Mouse (Mus musculus) midbrain, embryonic 14.5 days (tissue): ENCODE measurements around the gene Gtpbp1. TPM values are rescaled to one million over a fixed set of nuclear protein-coding genes. Genes with fewer than 3 reads are reported as not detected.
A peak's percentile ranks its signal among the peaks of the same experiment; 100 is the strongest.

Experiments used
- ATAC-seq: fragments of 200-750 bp; cut with Nextera tagmentation; 2 replicates; pipeline ENCODE4 v1.8.0; 2017; ENCODE audit warnings: moderate number of reproducible peaks, moderate library complexity; ENCODE audit not compliant: low FRiP score, low TSS enrichment
- DNase-seq: peaks from one replicate; pipeline ENCODE4 v3.0.0-alpha.2; 2015
- H3K27ac ChIP-seq: fragments of 300-500 bp; sonication (generic); replicated peaks from 2 replicates; pipeline ENCODE4 v1.5.1; 2014; ENCODE audit warnings: mild to moderate bottlenecking, low read depth, low read length, moderate library complexity
- H3K27me3 ChIP-seq: fragments of 300-500 bp; sonication (generic); 2 replicates; pipeline ENCODE4 v1.6.1; 2014; ENCODE audit warnings: low read length, control low read depth, mixed read lengths; ENCODE audit not compliant: control insufficient read depth, insufficient read depth
- H3K36me3 ChIP-seq: fragments of 300-500 bp; sonication (generic); 2 replicates; pipeline ENCODE4 v1.6.1; 2014; ENCODE audit warnings: low read length, control low read depth; ENCODE audit not compliant: control insufficient read depth, insufficient read depth
- H3K4me1 ChIP-seq: fragments of 300-500 bp; sonication (generic); 2 replicates; pipeline ENCODE4 v1.6.1; 2014; ENCODE audit warnings: mild to moderate bottlenecking, antibody characterized with exemption, low read length, control low read depth; ENCODE audit not compliant: control insufficient read depth, insufficient read depth
- H3K4me2 ChIP-seq: fragments of 300-500 bp; sonication (generic); 2 replicates; pipeline ENCODE4 v1.6.1; 2014; ENCODE audit warnings: mild to moderate bottlenecking, low read length, moderate library complexity
- H3K4me3 ChIP-seq: fragments of 300-500 bp; sonication (generic); replicated peaks from 2 replicates; pipeline ENCODE4 v1.5.1; 2014; ENCODE audit warnings: low read depth, low read length
- H3K9ac ChIP-seq: fragments of 300-500 bp; sonication (generic); replicated peaks from 2 replicates; pipeline ENCODE4 v1.6.1; 2014; ENCODE audit warnings: mild to moderate bottlenecking, low read length, moderate library complexity
- H3K9me3 ChIP-seq: fragments of 300-500 bp; sonication (generic); 2 replicates; pipeline ENCODE4 v1.6.1; 2016; ENCODE audit warnings: low read length, control low read depth, mixed read lengths; ENCODE audit not compliant: control insufficient read depth
- whole genome bisulfite sequencing: fragments of 180-500 bp; shearing (Covaris S2); extraction: QIAGEN DNeasy Blood & Tissue Kit; methylation state at CpG from one replicate; pipeline ENCODE4 v1.1.7; 2014; 5-methylcytosine and 5-hydroxymethylcytosine counted together
- polyA plus RNA-seq: library from polyadenylated mRNA; unstranded; fragments of >200 nt; fragmentation: Nextera tagmentation; extraction: Ambion mirVana; gene quantifications from 2 replicates; pipeline ENCODE4 v1.2.1, GENCODE M21; 2014

Gtpbp1 gene
- polyA plus RNA-seq, 1 experiment from 2014 or later, result 49.5 TPM

GRCm38 (mm10) chr15:79697011-79697410 is 6.4 kb downstream of the Gtpbp1 start:
- no peaks in the 10 kb centered on the region for H3K27me3 ChIP-seq
- H3K4me3 ChIP-seq, result no peak overlapping the region
- DNase-seq (no peak), ATAC-seq (no peak)
- no peak overlapping the region for H3K9ac ChIP-seq
- H3K9me3 ChIP-seq, result no peaks in the 10 kb centered on the region
- H3K27ac ChIP-seq, result 0 out of 2 replicates have a peak overlapping the region, but pooled peaks have one; percentile 15
- H3K36me3 ChIP-seq, result peaks cover 11% of the 10 kb centered on the region
- H3K4me1 ChIP-seq, result peaks cover 16% of the 10 kb centered on the region
- WGBS, result 57% methylated on average over 6 of the region's 6 CpGs
- H3K4me2 ChIP-seq, result no peak overlapping the region

- H3K4me3 ChIP-seq, result no peak overlapping the region
- 0 out of 2 replicates have a peak overlapping the region, but pooled peaks have one; percentile 15 for H3K27ac ChIP-seq
- ATAC-seq, result no peak
- no peaks in the 10 kb centered on the region for H3K9me3 ChIP-seq
- peaks cover 9% of the 10 kb centered on the region for H3K4me1 ChIP-seq
- H3K4me2 ChIP-seq, result no peak overlapping the region
- H3K9ac ChIP-seq, result no peak overlapping the region
- no peak for DNase-seq
- H3K27me3 ChIP-seq, result no peaks in the 10 kb centered on the region
- WGBS, result 84% methylated on average over 9 of the region's 9 CpGs
- H3K36me3 ChIP-seq, result peaks cover 11% of the 10 kb centered on the region
These were observed 7.0 kb downstream of the Gtpbp1 start for GRCm38 (mm10) chr15:79697558-79698187.

GRCm38 (mm10) chr15:79706603-79707214 is 16.1 kb downstream of the Gtpbp1 start:
- H3K4me1 ChIP-seq, result no peaks in the 10 kb centered on the region
- no peak overlapping the region for H3K9ac ChIP-seq
- no peak overlapping the region for H3K4me3 ChIP-seq
- no peaks in the 10 kb centered on the region for H3K9me3 ChIP-seq
- no peak overlapping the region for H3K27ac ChIP-seq
- peaks cover 47% of the 10 kb centered on the region for H3K36me3 ChIP-seq
- 91% methylated on average over 17 of the region's 17 CpGs for WGBS
- H3K4me2 ChIP-seq, result no peak overlapping the region
- no peaks in the 10 kb centered on the region for H3K27me3 ChIP-seq
- DNase-seq, result no peak
- no peak for ATAC-seq

GRCm38 (mm10) chr15:79708229-79708822 is 17.7 kb downstream of the Gtpbp1 start:
- Histone ChIP-seq H3K27ac (no peak overlapping the region), H3K9me3 (no peaks in the 10 kb centered on the region), H3K36me3 (peaks cover 62% of the 10 kb centered on the region), H3K9ac (no peak overlapping the region), H3K27me3 (no peaks in the 10 kb centered on the region), H3K4me3 (no peak overlapping the region), H3K4me2 (no peak overlapping the region), H3K4me1 (no peaks in the 10 kb centered on the region)
- 91% methylated on average over 5 of the region's 5 CpGs for WGBS
- ATAC-seq, result no peak
- no peak for DNase-seq

- ATAC-seq (no peak), DNase-seq (no peak)
- WGBS, result 98% methylated on average over 7 of the region's 7 CpGs
- Histone ChIP-seq H3K4me2 (no peak overlapping the region), H3K4me1 (no peaks in the 10 kb centered on the region), H3K9me3 (no peaks in the 10 kb centered on the region), H3K27ac (no peak overlapping the region), H3K9ac (no peak overlapping the region), H3K4me3 (no peak overlapping the region), H3K27me3 (no peaks in the 10 kb centered on the region), H3K36me3 (peaks cover 95% of the 10 kb centered on the region)
These were observed 25.0 kb downstream of the Gtpbp1 start for GRCm38 (mm10) chr15:79715646-79716045.

GRCm38 (mm10) chr15:79716710-79717109 is 26.1 kb downstream of the Gtpbp1 start:
- H3K9me3 ChIP-seq, result no peaks in the 10 kb centered on the region
- H3K4me3 ChIP-seq, result no peak overlapping the region
- no peak overlapping the region for H3K4me2 ChIP-seq
- peaks cover 92% of the 10 kb centered on the region for H3K36me3 ChIP-seq
- 89% methylated on average over 6 of the region's 6 CpGs for WGBS
- no peaks in the 10 kb centered on the region for H3K27me3 ChIP-seq
- H3K9ac ChIP-seq, result no peak overlapping the region
- no peak for ATAC-seq
- DNase-seq, result no peak
- no peak overlapping the region for H3K27ac ChIP-seq
- no peaks in the 10 kb centered on the region for H3K4me1 ChIP-seq

- no peak overlapping the region for H3K9ac ChIP-seq
- no peak for ATAC-seq
- H3K27me3 ChIP-seq, result no peaks in the 10 kb centered on the region
- WGBS, result 92% methylated on average over 8 of the region's 8 CpGs
- H3K27ac ChIP-seq, result no peak overlapping the region; the same call in 1 of the 2 replicates
- no peaks in the 10 kb centered on the region for H3K9me3 ChIP-seq
- no peak overlapping the region for H3K4me2 ChIP-seq
- H3K4me1 ChIP-seq, result no peaks in the 10 kb centered on the region
- no peak overlapping the region for H3K4me3 ChIP-seq
- H3K36me3 ChIP-seq, result peaks cover 74% of the 10 kb centered on the region
- DNase-seq, result no peak
These were observed 29.6 kb downstream of the Gtpbp1 start for GRCm38 (mm10) chr15:79720267-79720666.

- no peaks in the 10 kb centered on the region for H3K4me1 ChIP-seq
- no peaks in the 10 kb centered on the region for H3K27me3 ChIP-seq
- H3K4me2 ChIP-seq, result no peak overlapping the region
- 87% methylated on average over 4 of the region's 4 CpGs for WGBS
- ATAC-seq, result no peak
- no peak overlapping the region; the same call in 1 of the 2 replicates for H3K27ac ChIP-seq
- H3K9me3 ChIP-seq, result no peaks in the 10 kb centered on the region
- no peak for DNase-seq
- H3K4me3 ChIP-seq, result no peak overlapping the region
- H3K36me3 ChIP-seq, result peaks cover 74% of the 10 kb centered on the region
- H3K9ac ChIP-seq, result no peak overlapping the region
These were observed 30.2 kb downstream of the Gtpbp1 start for GRCm38 (mm10) chr15:79720796-79721195.

- ATAC-seq, result no peak
These were observed 32.8 kb downstream of the Gtpbp1 start for GRCm38 (mm10) chr15:79723439-79723838.

More at GRCm38 (mm10) chr15:79723439-79723838, 32.8 kb downstream of the Gtpbp1 start:
- Histone ChIP-seq H3K9ac (no peak overlapping the region), H3K9me3 (no peaks in the 10 kb centered on the region), H3K4me3 (no peak overlapping the region), H3K27ac (no peak overlapping the region), H3K4me1 (no peaks in the 10 kb centered on the region), H3K36me3 (peaks cover 76% of the 10 kb centered on the region), H3K27me3 (no peaks in the 10 kb centered on the region), H3K4me2 (no peak overlapping the region)
- DNase-seq, result peak; percentile 61
- 33% methylated on average over 1 of the region's 1 CpGs for WGBS
